Mouse (Mus musculus): ENCODE data around the gene 9030612E09Rik.

DNA sequence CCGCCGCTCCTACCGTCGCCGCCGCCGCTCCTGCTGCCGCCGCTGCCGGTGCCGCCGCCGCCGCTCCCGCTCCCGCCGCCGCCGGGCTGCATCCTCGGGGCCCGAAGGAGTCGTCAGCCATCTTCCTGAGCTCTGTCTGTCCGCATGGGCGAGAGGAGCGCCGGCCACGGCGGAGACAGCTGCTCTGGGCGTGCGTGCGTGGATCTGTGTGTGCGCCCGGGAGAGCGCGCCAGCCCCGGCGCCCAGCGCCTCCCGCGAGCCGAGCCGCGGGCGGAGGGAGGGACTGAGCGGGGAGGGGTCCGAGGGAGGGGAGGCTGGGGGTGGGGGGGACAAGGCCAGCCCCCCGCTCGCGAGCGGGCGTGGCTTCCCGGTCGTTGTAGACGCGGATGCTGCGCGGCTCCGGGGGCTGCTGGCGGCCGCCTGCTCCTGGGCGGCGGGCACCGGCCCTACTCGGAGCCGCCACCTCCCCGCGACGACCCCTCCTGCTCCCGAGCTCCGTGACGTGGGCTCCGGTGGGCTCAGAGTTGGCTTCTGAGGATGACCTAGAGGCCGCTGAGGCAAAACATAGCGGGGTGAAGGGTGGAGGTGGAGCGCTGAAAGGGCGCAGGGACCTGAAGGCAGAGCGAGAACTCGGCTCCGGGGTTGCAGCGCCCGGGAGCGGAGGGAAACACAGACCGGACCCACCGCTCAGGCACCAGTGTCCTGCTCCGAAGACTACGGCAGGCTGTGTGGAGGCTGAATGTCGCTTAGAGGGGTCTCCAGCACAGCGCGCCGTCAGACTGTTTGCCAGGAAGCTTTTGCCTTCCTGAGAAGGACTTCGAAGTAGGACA lies at the start of gene 9030612E09Rik, which contains the start of gene Sobp:
- TF ChIP-seq GATA1 (IDR thresholded peaks at IDR 0.05; ENCODE audit: low read length) (no peak), TAL1 (IDR thresholded peaks at IDR 0.05; ENCODE audit: low read length) (no peak)

All from erythroblast, embryonic 14.5 days (primary cell).